Mouse (Mus musculus): Measurements from ENCODE around the gene Capn15.

Gene Capn15

GRCm38 (mm10) chr17:25918037-25918750, 67.4 kb downstream of the Capn15 start:
- DNase-seq = no peak

GRCm38 (mm10) chr17:25916931-25917647, 68.5 kb downstream of the Capn15 start:
- DNase-seq = no peak

- no peak for DNase-seq
Measured at GRCm38 (mm10) chr17:25914295-25914694, 71.3 kb downstream of the Capn15 start.

DNA sequence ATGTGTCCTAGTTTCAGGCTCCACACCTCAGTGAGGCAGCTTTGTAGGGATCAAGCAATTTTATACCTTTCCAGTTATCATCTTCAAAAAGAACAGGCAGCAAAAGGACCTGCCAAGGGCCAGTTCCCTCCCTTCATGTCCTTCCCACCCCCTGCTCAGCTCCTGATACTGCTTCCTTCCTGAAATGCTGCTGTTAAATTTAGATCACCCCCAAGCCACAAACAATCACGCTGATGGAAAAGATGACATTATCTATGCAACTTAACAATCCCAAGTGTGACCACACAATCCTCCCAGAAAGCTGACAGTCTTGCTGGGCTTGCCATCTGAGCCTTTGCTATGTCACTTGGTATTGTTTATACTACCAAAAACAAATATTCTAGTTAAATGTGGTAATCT, 71.7 kb downstream of the Capn15 start:
- no peak for DNase-seq

GRCm38 (mm10) chr17:25913186-25913876, 72.3 kb downstream of the Capn15 start:
- DNase-seq = no peak

DNA sequence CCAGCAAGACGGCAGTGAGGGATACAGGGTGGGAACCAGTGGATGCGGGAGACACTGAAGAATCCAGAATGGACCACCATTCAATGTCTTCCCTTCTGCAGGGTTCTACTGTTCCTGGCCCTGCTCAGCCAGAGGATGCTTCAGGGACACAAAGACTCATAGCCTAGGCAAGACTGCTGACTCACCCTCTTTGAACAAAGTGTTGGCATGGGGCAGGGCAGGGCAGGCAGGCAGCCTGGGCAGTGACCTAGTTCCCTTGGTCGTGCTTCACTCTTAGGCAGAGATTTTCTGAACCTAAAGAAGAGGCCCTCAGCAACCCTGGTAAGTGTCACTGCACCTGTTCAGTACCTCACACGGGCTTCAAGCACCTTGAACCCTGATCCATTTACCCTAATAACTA, 73.8 kb downstream of the Capn15 start:
- no peak for DNase-seq

Measured in thymus, postnatal 25 days (tissue).